ENCODE assay signal across 8 mouse cellular contexts in the genomic region with DNA sequence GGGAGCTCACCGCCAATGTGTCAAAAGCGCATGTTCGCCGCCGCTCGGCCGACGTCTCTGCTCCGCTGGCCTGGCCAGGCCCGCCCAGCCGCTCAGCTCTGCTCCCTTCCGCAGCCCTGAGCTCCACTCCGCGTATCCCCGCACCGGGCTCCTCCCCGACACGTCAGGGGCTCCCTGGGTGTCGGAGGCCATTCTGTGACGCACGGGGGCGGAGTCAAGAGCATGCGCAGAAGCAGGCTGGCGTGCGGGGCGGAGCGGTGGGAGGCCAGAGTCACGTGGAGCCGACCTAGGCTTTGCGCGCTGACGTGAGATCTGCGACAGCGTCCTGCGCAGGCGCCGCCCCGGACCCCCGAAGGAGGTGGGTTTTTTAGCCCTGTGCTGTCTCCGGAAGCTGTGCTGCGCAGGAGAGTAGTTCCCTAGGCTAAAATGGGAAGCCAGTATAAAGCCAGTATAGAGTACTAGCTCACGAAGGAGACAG. TPM values are rescaled to one million over a fixed set of nuclear protein-coding genes. Genes with fewer than 3 reads are reported as not detected.
DNase-seq lines count a peak whose midpoint lies in the region; ATAC-seq and TF ChIP-seq lines count a peak whose summit lies in the region.

No protein-coding gene starts in this region.

- 0% methylated on average over 42 of the region's 42 CpGs for WGBS in forebrain, embryonic 16.5 days
- WGBS in lung, embryonic 15.5 days: under 1% methylated on average over 42 of the region's 42 CpGs

- H3K4me1 ChIP-seq in ES-E14 (ENCODE audit: control insufficient read depth in 2 of 2, insufficient read depth in 2 of 2, low read length in 2 of 2, poor library complexity in 1 of 2): peaks cover 0 to 5% of the 10 kb centered on the region in 2 experiments; a peak in 1 of 4 replicates
- peaks cover 22% of the 10 kb centered on the region for H3K4me1 ChIP-seq in forebrain, embryonic 16.5 days (replicated peaks; ENCODE audit: control insufficient read depth, insufficient read depth, low read length)
- H3K4me1 ChIP-seq in lung, embryonic 15.5 days: peaks cover 23% of the 10 kb centered on the region

- H3K9ac ChIP-seq in ES-E14 (ENCODE audit: insufficient read depth, low read depth, low read length, poor library complexity, severe bottlenecking): peak overlapping the region; percentile 90
- H3K9ac ChIP-seq in forebrain, embryonic 16.5 days (replicated peaks; ENCODE audit: low read depth, low read length): peak overlapping the region; percentile 82
- peak overlapping the region; percentile 81 for H3K9ac ChIP-seq in lung, embryonic 15.5 days

- ATAC-seq in forebrain, embryonic 16.5 days: peak; percentile 99
- ATAC-seq in lung, embryonic 15.5 days (ENCODE audit: borderline replicate concordance, extremely low read depth, low FRiP score, low TSS enrichment): peak; percentile 99

- H3K9me3 ChIP-seq in ES-E14 (ENCODE audit: control insufficient read depth, insufficient read depth, low read depth, low read length): no peaks in the 10 kb centered on the region
- H3K9me3 ChIP-seq in forebrain, embryonic 16.5 days (ENCODE audit: control insufficient read depth, low read length): no peaks in the 10 kb centered on the region
- no peaks in the 10 kb centered on the region for H3K9me3 ChIP-seq in lung, embryonic 15.5 days

- no peaks in the 10 kb centered on the region for H3K36me3 ChIP-seq in ES-E14 (ENCODE audit: control insufficient read depth, insufficient read depth, low read length, poor library complexity, severe bottlenecking)
- H3K36me3 ChIP-seq in forebrain, embryonic 16.5 days (ENCODE audit: control insufficient read depth, insufficient read depth): no peaks in the 10 kb centered on the region
- no peaks in the 10 kb centered on the region for H3K36me3 ChIP-seq in lung, embryonic 15.5 days

- H3K4me3 ChIP-seq in ES-E14 (ENCODE audit: insufficient read depth in 1 of 2, low read depth in 1 of 2, low read length in 2 of 2, poor library complexity in 1 of 2, severe bottlenecking in 1 of 2): peak overlapping the region; percentile 91
- peak overlapping the region; percentile 74 for H3K4me3 ChIP-seq in forebrain, embryonic 16.5 days (replicated peaks; ENCODE audit: low read length)
- peak overlapping the region; percentile 71 for H3K4me3 ChIP-seq in lung, embryonic 15.5 days

- H3K27ac ChIP-seq in ES-E14 (ENCODE audit: insufficient read depth, low read depth, low read length, poor library complexity, severe bottlenecking): peak overlapping the region; percentile 82
- H3K27ac ChIP-seq in forebrain, embryonic 16.5 days (ENCODE audit: low read length): peak overlapping the region; percentile 83
- H3K27ac ChIP-seq in lung, embryonic 15.5 days: peak overlapping the region; percentile 96

- H3K4me2 ChIP-seq in forebrain, embryonic 16.5 days (ENCODE audit: low read length): peak overlapping the region; percentile 81
- peak overlapping the region; percentile 63 for H3K4me2 ChIP-seq in lung, embryonic 15.5 days

- DNase-seq in ES-E14 (ENCODE audit: low read depth, low spot score): peak; percentile 99
- DNase-seq in cerebellum, adult 11-12 months: peak; percentile 99
- DNase-seq in heart, postnatal 4 days: peak; percentile 100
- peak; percentile 99 for DNase-seq in layer of hippocampus, adult 8-10 months (ENCODE audit: low spot score in 2 of 2)
- peak; percentile 99 for DNase-seq in ovary, adult 18-20 months (ENCODE audit: low spot score)
- DNase-seq in thymus, postnatal 0 days (ENCODE audit: low spot score): peak; percentile 100

- no peaks in the 10 kb centered on the region for H3K27me3 ChIP-seq in forebrain, embryonic 16.5 days (replicated peaks; ENCODE audit: control insufficient read depth, insufficient read depth, low read length)
- H3K27me3 ChIP-seq in lung, embryonic 15.5 days: no peaks in the 10 kb centered on the region

- in situ Hi-C loops in ES-E14 (cut with MboI; ENCODE audit: low sequenced_read_pairs in 2 of 2, unreplicated experiment in 2 of 2): no loop called here

TF ChIP-seq in ES-E14, 5 proteins besides CTCF, POLR2A, EP300 and RAD21:
- TF ChIP-seq MAFK (IDR thresholded peaks at IDR 0.05; ENCODE audit: insufficient read depth, low read depth, low read length) (no peak), ZC3H11A (IDR thresholded peaks at IDR 0.05; ENCODE audit: borderline replicate concordance, low read depth, low read length) (no peak), HCFC1 (IDR thresholded peaks at IDR 0.05; ENCODE audit: borderline replicate concordance, insufficient read depth, low read length) (peak; percentile 75)

RNA-seq across cellular contexts. Expression of gene Ndel1, which starts 18.7 kb away (rescaled TPM):
- 24.9 and 40.1 TPM in 2 replicates for total RNA-seq in ES-E14 (2012; rRNA removed)
- polyA plus RNA-seq in forebrain, embryonic 16.5 days (2015; fragmentation: Nextera tagmentation; extraction: Ambion mirVana): 96.8 and 100 TPM in 2 replicates
- total RNA-seq in heart, postnatal 4 days (2021): 10 to 100 TPM; 57.9 to 66.3 TPM
- total RNA-seq in layer of hippocampus, adult 8-10 months (2022): 100 to 1,000 TPM in 1 of 4 experiments, 10 to 100 TPM in 3; 78.3 to 104 (median 86.6) TPM
- 72.8 and 77.1 TPM in 2 replicates for polyA plus RNA-seq in lung, embryonic 15.5 days (2015; fragmentation: Nextera tagmentation; extraction: Ambion mirVana)
- 57.1 and 60.3 TPM in 2 replicates for polyA plus RNA-seq in thymus, postnatal 0 days (2015; fragmentation: Nextera tagmentation; extraction: Ambion mirVana)

RNA-seq across cellular contexts. Expression of gene Rnf222, which starts 35.4 kb away (rescaled TPM):
- 0.09 TPM in 1 of 2 replicates, not detected in the other for total RNA-seq in ES-E14 (2012; rRNA removed)
- polyA plus RNA-seq in forebrain, embryonic 16.5 days (2015; fragmentation: Nextera tagmentation; extraction: Ambion mirVana): not detected in 2 replicates
- total RNA-seq in heart, postnatal 4 days (2021): under 1 TPM; 0.21 to 0.32 TPM
- total RNA-seq in layer of hippocampus, adult 8-10 months (2022): not detected
- polyA plus RNA-seq in lung, embryonic 15.5 days (2015; fragmentation: Nextera tagmentation; extraction: Ambion mirVana): 0.16 TPM in 2 replicates
- polyA plus RNA-seq in thymus, postnatal 0 days (2015; fragmentation: Nextera tagmentation; extraction: Ambion mirVana): 0.05 TPM in 1 of 2 replicates, not detected in the other

RNA-seq across cellular contexts. Expression of gene Rpl26, which starts 48.4 kb away (rescaled TPM):
- total RNA-seq in ES-E14 (2012; rRNA removed): 2,753 and 2,889 TPM in 2 replicates
- polyA plus RNA-seq in forebrain, embryonic 16.5 days (2015; fragmentation: Nextera tagmentation; extraction: Ambion mirVana): 554 and 607 TPM in 2 replicates
- 100 to 1,000 TPM; 896 to 908 TPM for total RNA-seq in heart, postnatal 4 days (2021)
- total RNA-seq in layer of hippocampus, adult 8-10 months (2022): 100 to 1,000 TPM; 779 to 924 (median 859) TPM
- polyA plus RNA-seq in lung, embryonic 15.5 days (2015; fragmentation: Nextera tagmentation; extraction: Ambion mirVana): 880 and 922 TPM in 2 replicates
- polyA plus RNA-seq in thymus, postnatal 0 days (2015; fragmentation: Nextera tagmentation; extraction: Ambion mirVana): 1,221 and 1,303 TPM in 2 replicates

Comparison
In these comparisons a context has a peak if more than half of its experiments do, and no peak if none do; other contexts are left out.
1. Peak in every context shown above with its lines: DNase-seq, ATAC-seq, H3K4me3 ChIP-seq and H3K27ac ChIP-seq.